Mouse (Mus musculus): Measurements from ENCODE around the gene Galnt16.

Galnt16 gene

GRCm38 (mm10) chr12:80668391-80668790, 150.3 kb downstream of the Galnt16 start:
- in situ Hi-C loops (cut with MboI): no loop called here

GRCm38 (mm10) chr12:80673170-80673569, 155.1 kb downstream of the Galnt16 start:
- in situ Hi-C loops (cut with MboI): no loop called here

Measured in mature B cell (primary cell).